Mouse (Mus musculus) heart, postnatal 0 days (tissue): Measurements from ENCODE around the gene Mtus2.

Experiments used
- CTCF ChIP-seq: IDR thresholded peaks from 2 replicates; pipeline ENCODE4 v1.5.1; 2016; ENCODE audit warnings: antibody characterized with exemption, control low read depth, low read depth
- EP300 ChIP-seq: IDR thresholded peaks from 2 replicates; pipeline ENCODE4 v1.6.1; 2016; ENCODE audit warnings: antibody characterized with exemption, low read depth

GRCm38 (mm10) chr5:147990775-147991174 lies 33.7 kb downstream of the Mtus2 start:
- TF ChIP-seq CTCF (no peak), EP300 (no peak)
